Mouse (Mus musculus): Measurements from ENCODE around the gene Fmnl1.

- TF ChIP-seq POLR2A (IDR thresholded peaks at IDR 0.05; ENCODE audit: insufficient read length, low read depth) (no peak), USF1 (IDR thresholded peaks at IDR 0.05; ENCODE audit: low read depth) (no peak), REST (IDR thresholded peaks at IDR 0.05; ENCODE audit: insufficient read depth, insufficient read length) (no peak), MYOD1 (IDR thresholded peaks at IDR 0.05; ENCODE audit: control insufficient read depth in 1 of 3, insufficient read length in 2 of 3, low read depth in 2 of 3) (no peak), E2F4 (IDR thresholded peaks at IDR 0.05; ENCODE audit: insufficient read depth) (no peak), POLR2AphosphoS2 (IDR thresholded peaks at IDR 0.05; ENCODE audit: insufficient read length, low read depth) (no peak), MYOG (IDR thresholded peaks at IDR 0.05; ENCODE audit: control insufficient read depth in 1 of 3, insufficient read depth in 1 of 3, insufficient read length in 2 of 3, low read depth in 2 of 3) (no peak), TCF12 (IDR thresholded peaks at IDR 0.05; ENCODE audit: insufficient read depth, poor library complexity, severe bottlenecking) (no peak), MAX (IDR thresholded peaks at IDR 0.05; ENCODE audit: low read depth) (no peak)
Observed at GRCm38 (mm10) chr11:103221437-103221836, 50.5 kb downstream of the Fmnl1 start.

All from myocyte (in vitro differentiated cells).